Mouse (Mus musculus) WW6 (cell line): Measurements from ENCODE around the gene Daam1.
"Not testable (repeated sequence)": the region's sequence is repeated elsewhere in the genome, so short reads cannot be mapped to it uniquely, and the experiment has no call there.

Experiments used
- DNase-seq: peaks from one replicate; pipeline ENCODE4 v3.0.0-alpha.2; 2013; ENCODE audit warnings: low read depth, low spot score

Gene Daam1

DNA sequence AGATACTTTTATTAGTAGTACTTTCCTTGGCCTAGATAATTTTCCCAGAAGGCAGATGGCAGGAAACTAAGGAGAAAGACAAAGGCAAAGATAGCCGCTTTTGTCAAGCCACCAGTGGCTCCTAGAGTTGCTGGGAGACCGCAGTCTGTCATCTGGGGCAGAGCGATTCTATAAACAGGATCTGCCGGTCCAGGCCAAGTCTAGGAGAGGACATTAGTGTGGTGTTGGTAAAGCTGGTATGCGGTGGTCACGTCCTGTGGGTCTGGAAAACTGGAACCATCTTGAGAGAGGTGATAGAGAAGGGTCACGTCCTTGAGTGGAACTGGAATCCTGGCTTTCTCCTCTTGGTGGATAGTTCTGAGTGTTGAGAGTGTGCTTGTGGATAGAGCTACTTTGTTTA lies 3.2 kb downstream of the Daam1 start:
- no peak for DNase-seq

DNA sequence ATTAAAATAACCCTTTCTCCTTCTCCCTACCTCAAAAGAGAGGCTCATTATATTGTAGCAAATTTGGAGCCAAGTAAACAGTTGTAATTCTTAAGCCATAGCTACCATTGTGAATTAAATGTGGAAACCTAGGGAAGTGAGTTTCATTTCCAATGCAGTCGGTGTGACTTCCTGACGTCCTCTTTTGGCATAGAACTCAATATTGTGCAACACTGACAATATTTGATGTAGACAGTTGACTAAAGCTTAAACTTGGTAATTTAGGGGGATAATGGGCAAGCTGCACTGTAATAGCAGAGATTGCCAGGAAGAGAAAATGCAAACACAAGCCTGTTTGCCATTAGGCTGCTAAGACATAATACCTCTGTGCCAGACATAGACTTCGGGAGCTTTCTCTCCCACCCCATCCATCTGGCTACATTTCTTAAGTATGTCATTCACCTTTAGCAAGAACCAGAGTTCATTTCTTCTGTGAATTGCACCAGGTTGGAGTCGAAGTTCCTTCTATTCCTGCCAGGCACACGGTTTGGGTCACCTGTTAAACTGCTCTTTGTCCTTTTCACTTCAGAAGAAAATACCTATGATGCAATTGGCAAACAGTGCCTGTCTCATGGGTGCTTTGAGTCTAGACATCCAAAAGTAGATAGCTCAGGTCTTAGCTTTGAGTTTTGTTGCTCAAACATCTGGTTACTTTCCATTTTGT lies 5.2 kb downstream of the Daam1 start:
- no peak for DNase-seq

DNA sequence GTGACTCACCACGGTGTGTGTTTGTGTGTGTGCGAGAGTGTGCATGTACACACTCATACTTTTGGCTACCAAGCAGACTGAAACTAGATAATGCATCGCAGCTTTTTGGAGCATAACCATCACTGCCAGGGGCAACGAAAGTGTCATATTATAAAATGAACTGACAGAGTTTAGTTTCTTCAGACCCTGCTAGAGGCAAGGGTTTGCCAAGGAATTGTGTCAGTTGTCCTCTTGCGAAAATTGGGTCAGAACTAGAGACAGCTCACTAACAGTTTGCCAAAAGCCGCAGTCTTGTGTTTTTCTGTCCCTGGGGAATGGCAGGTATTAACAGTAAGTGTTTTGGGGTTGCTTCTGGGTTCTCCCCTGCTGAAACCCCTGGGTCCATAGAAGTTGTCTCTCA lies 5.9 kb downstream of the Daam1 start:
- no peak for DNase-seq

DNA sequence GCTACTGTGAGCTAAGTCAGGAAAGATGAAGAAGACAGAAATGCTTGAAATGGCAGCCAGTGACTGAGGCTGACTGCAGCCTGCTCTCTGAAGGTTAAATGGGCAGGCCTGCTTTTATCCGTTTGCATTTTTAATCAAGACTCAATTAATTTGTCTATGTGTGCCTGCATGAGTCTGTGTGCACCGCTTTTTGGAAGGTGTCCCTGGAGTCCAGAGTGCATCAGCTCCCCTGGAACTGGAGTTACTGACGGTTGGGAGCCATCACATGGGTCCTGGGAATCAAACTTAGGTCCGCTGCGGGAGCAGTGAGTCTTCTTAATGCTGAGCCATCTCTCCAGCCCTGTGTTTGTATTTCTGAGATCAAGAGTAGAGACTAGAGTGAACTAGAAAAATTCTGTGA lies 6.7 kb downstream of the Daam1 start:
- no peak for DNase-seq

DNA sequence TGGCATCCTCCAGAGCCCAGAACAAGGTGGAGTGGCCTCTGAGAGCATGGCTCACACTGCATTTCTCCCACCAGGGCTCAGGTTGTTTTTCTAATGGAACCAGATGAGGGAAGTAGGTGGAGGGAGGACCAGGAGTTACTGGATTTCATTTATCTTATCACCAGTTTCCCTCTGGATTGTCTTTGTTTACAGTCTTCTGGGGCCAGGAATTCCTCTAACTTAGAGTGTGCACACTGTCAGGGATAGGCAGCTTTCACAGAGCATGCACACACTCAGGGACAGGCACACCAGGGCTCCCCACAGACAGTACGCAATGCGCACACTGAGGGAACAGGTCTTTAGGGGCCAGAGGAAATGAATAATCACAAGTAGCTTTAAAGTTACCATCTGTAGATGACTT lies 7.4 kb downstream of the Daam1 start:
- DNase-seq: no peak

DNA sequence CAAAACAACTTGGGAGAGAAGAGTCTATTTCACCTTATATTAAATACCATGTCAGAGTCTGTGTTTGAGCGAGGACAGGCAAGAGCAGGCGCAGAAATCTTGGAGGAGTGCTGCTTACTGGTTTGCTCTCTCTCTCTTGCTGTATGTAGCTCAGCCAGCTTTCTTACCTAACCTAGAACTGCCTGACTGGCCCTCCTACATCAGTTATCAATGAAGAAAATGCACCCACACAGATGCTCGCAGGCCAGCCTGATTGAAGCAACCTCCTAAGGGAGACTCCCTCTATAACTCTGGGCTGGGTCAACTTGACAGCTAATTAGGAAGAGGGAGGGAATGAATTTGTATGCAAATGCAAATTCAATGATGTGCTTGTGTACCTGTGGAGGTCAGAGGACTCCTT lies 8.8 kb downstream of the Daam1 start:
- no peak for DNase-seq

DNA sequence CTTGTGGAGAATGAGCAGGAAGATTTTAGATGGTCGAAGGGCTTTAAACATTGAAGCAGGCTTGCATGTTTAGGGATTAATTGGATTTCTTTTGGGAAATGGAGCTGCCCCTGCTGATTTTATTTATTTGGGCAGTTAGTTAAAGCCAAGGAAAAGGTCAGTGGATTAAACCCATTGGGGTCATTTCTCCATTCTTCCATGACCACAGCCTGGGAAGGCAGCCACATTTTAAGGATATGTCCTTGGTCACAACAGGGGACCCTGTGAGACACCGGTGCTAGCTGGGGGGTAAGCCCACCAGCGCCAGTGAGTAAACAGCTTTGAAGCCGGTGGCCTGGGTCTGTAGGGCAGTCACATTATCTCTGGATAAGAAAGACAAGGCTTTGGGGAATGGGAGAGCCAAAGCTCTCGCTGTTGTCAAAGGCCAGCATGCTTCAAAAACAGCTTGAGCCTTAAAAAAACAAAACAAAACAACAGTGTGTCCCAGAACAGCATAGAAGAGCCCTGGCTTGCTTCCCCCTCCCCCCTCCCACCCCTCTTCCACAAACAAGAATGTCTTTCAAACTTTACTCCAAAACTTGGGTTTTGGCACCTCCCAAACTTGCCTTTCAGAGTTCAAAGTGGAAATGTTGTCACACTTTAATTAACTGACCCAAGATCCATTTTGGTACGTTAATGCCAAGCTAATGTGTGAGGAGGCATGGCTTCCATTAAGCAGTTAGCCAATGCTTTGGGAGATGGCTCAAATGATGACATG lies 9.7 kb downstream of the Daam1 start:
- DNase-seq: no peak

DNA sequence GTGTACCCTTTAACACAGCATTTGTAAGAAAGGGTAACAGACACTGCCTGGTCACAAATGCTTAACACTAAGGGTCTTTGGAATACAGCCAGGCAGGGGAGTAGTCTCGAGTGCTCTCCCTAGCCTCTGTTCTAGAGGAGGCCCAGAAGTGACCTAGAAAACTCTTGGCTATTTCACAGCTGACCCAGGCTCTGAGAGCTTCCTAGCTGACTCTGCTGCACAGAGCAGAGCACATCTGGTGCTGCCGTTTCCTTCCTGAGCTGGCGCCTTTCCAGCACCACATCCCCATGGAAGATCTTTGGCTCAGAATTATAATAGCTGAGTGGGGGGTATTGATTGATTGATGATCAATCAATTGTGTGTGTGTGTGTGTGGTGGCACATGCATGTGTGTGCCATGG lies 11.1 kb downstream of the Daam1 start:
- no peak for DNase-seq

DNA sequence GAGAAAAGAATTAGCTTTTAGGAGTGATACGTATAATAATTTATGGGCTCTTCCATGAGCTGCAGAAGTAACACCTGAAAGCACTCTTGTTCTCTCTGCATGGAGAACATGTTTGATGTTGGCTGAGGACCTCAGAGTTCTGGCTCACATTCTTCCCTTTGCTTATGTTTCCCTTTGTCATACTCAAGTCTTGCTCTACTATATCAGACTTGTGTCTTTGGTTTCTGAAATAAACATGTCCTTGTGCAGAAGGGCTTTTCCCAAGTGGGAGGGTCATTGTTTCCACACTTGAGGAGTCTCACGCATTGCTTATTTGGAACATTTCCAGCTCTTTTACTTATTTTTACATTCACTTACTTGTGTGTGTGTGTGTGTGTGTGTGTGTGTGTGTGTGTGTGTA lies 11.7 kb downstream of the Daam1 start:
- DNase-seq: no peak

DNA sequence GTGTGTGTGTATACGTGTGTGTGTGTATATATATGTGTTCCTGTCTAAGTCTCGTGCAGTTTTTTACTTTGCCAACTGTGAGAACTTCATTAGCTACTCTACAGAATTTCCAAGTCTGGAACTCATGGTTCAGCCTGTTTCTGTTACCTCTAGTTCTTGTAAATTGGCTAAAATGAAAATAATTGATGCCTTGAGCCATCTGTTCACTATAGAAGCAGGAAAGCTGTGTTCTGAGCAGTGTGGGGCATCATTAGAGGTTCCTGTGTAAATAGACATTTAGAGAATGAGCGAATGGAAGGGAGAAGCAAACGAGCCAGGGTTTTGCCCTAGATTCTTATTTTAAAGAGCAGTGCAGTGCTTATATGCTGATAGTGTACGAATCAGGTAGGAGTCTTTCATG lies 14.6 kb downstream of the Daam1 start:
- no peak for DNase-seq

DNA sequence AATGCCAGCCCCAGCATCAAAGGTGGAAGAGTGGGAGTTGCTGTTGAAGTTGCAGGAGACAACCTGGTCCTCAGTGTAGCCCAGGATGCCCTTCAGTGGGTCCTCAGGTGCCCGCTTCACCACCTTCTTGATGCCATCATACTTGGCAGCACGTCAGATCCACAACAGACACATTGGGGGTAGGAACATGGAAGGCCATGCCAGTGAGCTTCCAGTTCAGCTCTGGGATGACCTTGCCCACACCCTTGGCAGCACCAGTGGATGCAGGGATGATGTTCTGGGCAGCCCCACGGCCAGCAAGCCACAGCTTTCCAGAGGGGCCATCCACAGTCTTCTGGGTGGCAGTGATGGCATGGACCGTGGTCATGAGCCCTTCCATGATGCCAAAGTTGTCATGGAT lies 15.5 kb downstream of the Daam1 start:
- DNase-seq: not testable (repeated sequence)

DNA sequence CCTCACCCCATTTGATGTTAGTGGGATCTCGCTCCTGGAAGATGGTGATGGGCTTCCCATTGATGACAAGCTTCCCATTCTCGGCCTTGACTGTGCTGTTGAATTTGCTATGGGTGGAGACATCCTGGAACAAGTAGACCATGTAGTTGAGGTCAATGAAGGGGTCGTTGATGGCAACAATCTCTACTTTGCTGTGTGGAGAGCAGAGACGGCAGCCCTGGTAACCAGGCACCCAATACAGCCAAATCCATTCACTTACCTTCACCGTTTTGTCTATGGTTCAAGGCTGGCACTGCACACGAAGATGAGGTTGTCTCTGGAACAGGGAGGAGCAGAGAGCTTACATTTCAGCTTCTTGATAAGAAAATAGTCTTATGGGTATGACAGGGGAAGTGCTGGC lies 16.1 kb downstream of the Daam1 start:
- DNase-seq: not testable (repeated sequence)

DNA sequence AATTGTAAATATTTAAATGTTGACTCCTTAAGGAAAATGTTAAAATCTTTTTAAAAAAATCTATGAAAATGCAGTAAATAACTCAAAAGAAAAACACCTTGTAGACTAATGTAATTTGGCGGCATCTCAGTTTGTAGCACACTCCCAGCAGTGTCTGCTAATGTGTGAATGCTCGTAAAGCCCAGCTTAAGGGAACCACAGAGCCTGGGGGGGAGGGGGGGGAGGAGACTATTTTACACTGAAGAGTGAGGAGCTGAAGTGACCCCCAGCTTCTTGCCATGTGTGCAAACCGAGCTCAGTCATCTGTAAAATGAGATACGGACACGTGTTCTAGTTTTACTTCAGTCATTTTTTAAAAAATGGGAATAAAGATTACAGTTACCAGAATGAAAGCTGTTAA lies 16.7 kb downstream of the Daam1 start:
- no peak for DNase-seq

DNA sequence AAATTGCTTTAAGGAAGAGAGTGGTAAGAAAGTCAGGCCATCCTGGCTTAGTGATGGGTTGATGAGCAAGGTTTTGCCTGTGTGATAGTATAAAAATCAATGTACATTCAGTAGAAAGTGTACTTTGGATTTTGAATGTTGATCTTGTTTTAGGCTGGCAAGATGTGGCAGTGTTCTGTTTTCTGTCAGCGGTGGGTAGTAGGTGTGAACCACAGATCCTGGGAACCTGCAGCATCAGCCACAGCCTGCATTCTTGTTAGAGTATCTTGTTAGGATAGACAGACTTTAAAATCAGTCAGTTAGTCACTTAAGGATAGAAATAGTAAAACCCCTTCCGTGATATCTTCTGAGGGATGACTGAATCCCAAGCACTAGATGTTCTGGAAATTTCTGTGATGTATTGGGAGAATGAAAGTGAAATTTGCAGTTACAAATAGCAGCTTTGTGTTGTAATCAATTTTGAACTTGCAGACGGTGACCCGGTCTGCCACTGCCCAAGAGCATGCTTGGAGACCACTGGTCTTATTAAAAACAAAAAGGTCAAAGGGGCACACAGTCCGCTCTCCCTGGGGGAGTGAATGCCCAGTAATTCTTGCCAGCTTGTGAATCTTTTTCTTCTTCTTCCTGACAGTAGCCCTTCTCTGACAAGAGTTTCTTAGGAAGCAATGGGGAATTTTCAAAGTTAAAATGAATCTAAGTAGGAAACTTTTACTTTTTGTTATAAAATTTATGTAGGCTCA lies 17.3 kb downstream of the Daam1 start:
- no peak for DNase-seq

DNA sequence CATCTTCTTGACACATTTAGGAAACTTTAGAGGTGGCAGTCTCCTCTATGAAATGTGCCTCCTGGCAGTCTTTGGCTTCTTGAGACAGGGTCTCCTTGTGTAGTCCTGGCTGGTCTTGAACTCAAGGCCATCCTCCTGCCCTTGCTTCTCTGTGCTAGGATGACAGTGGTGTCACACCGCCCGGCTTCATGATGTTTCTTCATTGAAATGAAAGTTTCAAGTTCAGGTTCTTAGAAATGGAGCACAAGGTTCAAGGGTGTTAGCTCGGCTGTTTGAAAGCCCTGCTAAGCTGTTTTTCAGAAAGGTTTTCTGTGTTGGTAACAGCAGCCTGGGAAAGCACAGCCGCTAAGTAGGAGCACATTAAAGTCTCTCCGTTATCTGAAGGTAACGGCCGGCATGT lies 18.2 kb downstream of the Daam1 start:
- no peak for DNase-seq

DNA sequence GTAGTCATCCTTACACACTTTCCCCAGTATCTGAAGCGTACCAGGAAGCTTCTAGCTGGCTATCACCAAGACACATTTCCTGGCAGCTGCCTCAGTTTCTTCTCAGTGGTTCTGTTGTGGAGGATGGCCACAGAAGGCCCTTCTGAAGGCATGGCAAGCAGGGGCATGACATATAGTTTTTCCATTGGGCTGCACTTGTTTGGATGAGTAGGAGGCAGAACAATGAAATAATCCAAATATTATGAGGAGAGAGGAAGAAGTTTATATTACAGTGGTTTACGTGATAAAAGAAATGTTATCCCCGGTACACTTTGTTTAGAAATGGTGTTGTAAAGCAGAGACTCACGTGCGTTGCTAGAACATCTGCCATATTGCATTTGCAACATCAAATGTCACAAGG lies 19.3 kb downstream of the Daam1 start:
- DNase-seq: no peak

DNA sequence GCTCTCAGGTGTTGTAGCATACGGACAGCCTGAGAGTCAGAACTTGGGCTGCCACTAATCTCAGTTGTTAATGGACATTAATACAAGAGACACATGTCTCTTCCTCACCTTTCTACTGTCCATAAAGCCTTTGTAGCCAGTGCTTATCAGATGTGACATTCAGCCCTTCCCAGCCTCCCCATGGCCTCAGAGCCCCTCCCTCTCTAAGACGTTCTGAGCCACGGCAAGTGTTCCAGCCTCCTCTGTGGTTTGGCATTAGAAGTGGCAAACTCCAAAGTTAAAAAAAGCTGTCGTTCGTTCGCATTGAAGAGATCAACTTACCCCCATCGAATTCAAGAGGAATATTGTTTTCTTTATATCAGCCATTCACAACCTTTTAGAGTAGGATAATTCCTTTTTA lies 21.8 kb downstream of the Daam1 start:
- DNase-seq: no peak

DNA sequence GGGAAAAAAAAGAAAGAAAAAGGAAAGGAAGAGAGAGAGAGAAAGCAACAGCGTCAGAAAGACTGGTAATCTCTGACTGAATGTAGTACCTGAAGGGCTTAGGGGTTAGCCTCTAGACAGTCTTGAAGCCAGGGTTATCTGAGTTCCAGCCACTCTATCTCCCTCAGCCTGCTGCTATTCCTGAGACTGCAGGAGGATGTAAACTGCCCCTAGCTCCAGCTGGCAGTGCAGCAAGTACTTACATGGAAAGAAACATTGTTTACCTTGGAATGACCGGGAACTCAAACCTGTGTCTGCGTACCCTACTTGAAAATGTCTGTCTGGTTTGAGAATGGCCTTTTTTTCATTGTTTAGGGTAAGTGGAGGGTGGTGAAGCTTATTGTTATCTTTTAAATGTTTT lies 22.8 kb downstream of the Daam1 start:
- no peak for DNase-seq

DNA sequence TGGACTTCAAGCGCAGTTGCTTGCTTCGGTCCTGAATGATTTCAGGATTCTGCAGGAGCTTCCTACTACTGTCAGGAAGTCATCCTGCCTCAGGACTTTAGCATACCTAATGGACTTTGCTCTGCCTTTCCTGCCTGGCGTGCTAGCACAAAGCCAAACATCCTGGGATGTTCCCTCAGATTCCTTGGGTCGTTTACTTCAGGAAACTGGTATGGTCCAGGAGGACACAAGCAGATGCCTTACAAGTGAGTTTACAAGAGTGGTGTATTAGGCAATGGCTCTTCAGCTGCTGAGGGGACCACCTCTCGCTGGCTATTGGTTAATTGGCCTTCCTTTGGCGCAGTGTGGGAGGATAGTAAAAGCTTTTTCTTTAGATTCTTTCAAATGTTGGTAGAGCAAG lies 23.3 kb downstream of the Daam1 start:
- DNase-seq: no peak

DNA sequence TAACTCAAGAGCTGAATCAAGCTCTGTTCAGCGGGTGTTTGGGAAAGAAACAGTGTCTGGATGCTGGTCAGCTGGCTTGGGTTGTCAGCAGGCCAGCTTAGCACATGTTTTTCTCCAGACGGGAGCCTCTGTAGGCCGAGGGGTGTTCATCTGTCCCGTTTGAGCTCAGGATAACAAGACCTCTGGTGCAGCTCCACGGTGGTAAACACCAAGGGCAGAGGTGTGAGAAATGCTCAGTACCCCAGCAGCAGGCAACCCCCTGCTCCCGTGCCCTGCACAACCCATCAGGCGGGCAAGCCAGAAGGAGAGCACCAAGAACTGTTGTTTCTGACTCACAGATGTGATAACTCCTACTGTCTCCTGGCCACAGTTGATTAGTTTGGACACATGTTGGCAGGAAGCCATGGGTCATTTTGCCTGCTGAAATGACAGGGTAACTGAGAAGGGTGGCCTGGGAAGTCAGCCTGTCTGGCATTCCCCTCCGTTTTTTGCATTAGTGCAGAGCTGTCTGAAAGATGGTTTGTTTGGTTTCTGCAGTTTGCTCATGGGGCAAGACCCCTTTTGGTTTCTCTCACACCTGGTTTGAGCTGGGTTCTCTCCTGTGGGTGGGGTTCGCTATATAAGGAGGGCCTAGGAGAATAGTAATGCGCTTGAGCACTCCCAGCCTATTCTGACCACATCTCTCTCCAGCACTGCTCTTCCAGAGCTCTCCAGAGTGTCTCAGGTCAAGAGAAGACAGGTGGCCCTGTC lies 25.0 kb downstream of the Daam1 start:
- no peak for DNase-seq

DNA sequence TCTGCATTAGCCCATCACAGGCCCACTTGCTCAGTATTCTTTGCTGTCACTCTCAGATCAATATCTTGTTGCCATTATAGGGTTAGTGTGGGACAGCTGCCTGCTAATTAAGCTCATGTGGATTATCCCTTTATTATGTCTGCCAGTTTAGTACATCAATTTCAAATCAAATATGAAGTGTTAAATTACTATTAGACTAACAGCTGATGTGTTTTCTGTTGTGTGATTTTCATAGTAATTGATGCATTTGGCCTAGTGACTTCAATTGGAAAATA lies 25.5 kb downstream of the Daam1 start:
- no peak for DNase-seq

DNA sequence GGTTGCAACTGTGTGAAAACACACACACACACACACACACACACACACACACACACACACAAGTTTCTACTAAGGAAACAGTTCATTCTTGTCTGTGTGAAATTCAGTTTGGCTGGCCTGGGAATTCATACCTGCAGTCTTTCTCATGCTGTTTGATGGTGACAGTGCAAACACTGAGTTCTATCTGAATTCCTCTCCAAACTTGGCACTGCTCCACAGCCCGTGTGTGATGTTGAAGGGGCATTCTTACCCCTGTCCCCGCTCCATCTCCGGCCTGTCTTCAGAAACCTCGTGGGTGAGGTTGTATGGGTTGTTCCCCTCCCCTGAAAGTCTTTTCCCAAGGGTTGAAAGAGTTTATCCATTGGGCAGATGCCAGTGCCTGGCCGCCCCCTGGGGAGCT lies 28.2 kb downstream of the Daam1 start:
- no peak for DNase-seq
